Mouse (Mus musculus): ENCODE measurements around the gene Fgfr2. TPM values are rescaled to one million over a fixed set of nuclear protein-coding genes. Genes with fewer than 3 reads are reported as not detected.

The Fgfr2 gene
- polyA plus RNA-seq, 1 experiment from 2014 or later = 169 TPM

DNA sequence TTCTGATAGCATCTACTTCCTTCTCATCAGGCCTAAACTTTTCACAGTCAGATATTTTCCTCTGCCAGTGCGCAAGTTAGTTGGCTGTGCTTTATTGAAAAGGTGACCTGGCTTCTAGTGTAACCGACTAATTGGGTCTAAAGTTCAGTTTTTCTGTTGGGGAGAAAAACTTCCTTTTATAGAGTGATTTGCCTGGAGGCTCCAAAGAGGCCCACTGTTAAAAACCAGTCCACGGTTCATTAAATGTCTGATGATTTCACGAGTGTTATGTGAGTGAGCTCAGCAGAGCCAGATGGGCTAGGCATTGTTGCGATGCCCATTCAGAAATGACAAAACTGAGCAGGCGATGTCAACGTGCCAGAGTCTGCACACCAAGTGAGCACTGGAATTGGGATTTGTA, 2552.7 kb downstream of the Fgfr2 start:
- Histone ChIP-seq H3K4me3 (ENCODE audit: low read depth, low read length) (no peak overlapping the region), H3K36me3 (ENCODE audit: control insufficient read depth, insufficient read depth, low read length) (no peaks in the 10 kb centered on the region), H3K4me1 (ENCODE audit: control insufficient read depth, insufficient read depth, low read length) (0 out of 2 replicates have a peak, but pooled peaks cover 3% of the 10 kb centered on the region), H3K4me2 (replicated peaks; ENCODE audit: low read depth, low read length) (no peak overlapping the region), H3K27me3 (ENCODE audit: control insufficient read depth, insufficient read depth, low read length) (no peaks in the 10 kb centered on the region), H3K27ac (ENCODE audit: low read length) (no peak overlapping the region), H3K9ac (replicated peaks; ENCODE audit: low read depth, low read length) (no peak overlapping the region), H3K9me3 (ENCODE audit: control insufficient read depth, low read depth, low read length) (no peaks in the 10 kb centered on the region)
- ATAC-seq (ENCODE audit: insufficient number of reproducible peaks, insufficient read depth, low FRiP score, low read depth) = no peak
- 80% methylated on average over 7 of the region's 7 CpGs for WGBS

DNA sequence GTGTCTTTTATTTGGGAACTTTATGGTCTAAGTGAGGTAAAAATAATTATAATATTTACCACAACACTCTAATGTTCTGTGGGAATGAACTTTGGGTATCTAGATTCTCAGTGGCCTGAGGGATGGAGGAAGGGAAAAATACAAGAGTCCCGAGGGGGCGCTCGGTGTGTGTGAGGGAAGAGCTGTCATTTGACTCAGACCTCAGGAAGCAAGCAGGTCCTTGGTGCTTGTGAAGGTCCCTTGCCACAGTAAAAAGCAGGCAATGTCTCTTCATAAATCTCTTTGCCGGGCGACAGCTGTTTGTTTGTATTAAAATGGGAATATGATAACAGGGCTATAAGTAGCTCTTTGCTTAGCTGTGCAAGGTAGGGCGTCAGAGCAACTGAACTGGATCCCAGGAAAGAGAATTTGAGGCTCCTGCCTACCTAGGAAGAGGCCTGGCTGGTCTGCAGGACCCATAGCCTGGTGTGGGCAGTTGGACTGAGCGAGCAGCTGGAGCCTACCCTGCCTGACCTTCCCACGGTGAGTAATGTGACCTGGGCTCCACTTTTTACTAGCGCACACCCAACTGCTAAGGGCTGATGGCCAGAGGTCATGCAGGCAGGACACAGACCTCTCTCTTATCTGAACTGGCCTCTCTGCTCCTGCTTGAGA, 2554.2 kb downstream of the Fgfr2 start:
- no peaks in the 10 kb centered on the region for H3K9me3 ChIP-seq (ENCODE audit: control insufficient read depth, low read depth, low read length)
- H3K36me3 ChIP-seq (ENCODE audit: control insufficient read depth, insufficient read depth, low read length) = no peaks in the 10 kb centered on the region
- no peak overlapping the region for H3K9ac ChIP-seq (replicated peaks; ENCODE audit: low read depth, low read length)
- ATAC-seq (ENCODE audit: insufficient number of reproducible peaks, insufficient read depth, low FRiP score, low read depth) = no peak
- H3K4me1 ChIP-seq (ENCODE audit: control insufficient read depth, insufficient read depth, low read length) = 0 out of 2 replicates have a peak, but pooled peaks cover 3% of the 10 kb centered on the region
- no peak overlapping the region for H3K27ac ChIP-seq (ENCODE audit: low read length)
- 26% methylated on average over 9 of the region's 9 CpGs for WGBS
- no peak overlapping the region for H3K4me3 ChIP-seq (ENCODE audit: low read depth, low read length)
- H3K27me3 ChIP-seq (ENCODE audit: control insufficient read depth, insufficient read depth, low read length) = no peaks in the 10 kb centered on the region
- H3K4me2 ChIP-seq (replicated peaks; ENCODE audit: low read depth, low read length) = no peak overlapping the region

DNA sequence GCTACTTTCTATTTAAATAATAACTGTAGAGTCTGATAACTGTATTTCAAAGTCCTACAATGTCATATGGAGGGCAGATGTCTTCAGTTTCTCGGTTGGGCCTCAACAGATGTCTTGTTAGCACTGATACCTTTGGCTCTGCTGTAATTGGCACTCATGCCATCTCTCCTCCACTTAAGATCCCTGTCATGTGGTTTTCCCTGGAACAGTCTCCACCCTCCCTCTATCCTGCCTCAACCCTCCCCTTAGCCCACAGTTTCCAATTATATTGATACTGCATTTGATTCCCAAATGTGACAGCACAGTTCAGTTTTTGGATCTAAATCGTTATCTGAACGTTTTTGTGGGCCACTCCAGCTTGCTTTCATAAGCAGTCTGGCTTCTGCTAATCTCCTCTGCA, 2558.6 kb downstream of the Fgfr2 start:
- H3K27ac ChIP-seq (ENCODE audit: low read length) = no peak overlapping the region
- 0 out of 2 replicates have a peak, but pooled peaks cover 3% of the 10 kb centered on the region for H3K4me1 ChIP-seq (ENCODE audit: control insufficient read depth, insufficient read depth, low read length)
- no peaks in the 10 kb centered on the region for H3K27me3 ChIP-seq (ENCODE audit: control insufficient read depth, insufficient read depth, low read length)
- H3K4me3 ChIP-seq (ENCODE audit: low read depth, low read length) = no peak overlapping the region
- H3K9me3 ChIP-seq (ENCODE audit: control insufficient read depth, low read depth, low read length) = no peaks in the 10 kb centered on the region
- no peak for ATAC-seq (ENCODE audit: insufficient number of reproducible peaks, insufficient read depth, low FRiP score, low read depth)
- no peak overlapping the region for H3K4me2 ChIP-seq (replicated peaks; ENCODE audit: low read depth, low read length)
- no peaks in the 10 kb centered on the region for H3K36me3 ChIP-seq (ENCODE audit: control insufficient read depth, insufficient read depth, low read length)
- 68% methylated on average over 3 of the region's 3 CpGs for WGBS
- no peak overlapping the region for H3K9ac ChIP-seq (replicated peaks; ENCODE audit: low read depth, low read length)

DNA sequence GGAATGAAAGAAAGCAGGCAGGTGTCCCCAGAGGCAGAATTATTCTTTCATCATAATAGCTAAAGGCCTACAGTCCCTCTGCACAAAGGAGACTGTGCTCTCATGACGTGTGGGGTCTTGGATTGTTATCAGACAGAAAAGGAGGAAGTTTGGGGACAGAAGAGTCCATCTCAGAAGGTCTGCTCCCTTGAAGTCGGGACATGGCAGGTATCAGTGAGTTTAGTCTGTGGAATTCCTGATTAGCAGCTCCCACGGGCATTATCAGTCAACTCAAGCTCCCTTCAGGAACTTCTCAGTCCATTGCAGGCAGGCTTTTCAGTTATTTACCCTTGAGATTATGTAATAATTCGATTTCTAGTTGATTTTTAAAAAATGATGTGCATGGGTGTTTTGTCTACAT, 2559.3 kb downstream of the Fgfr2 start:
- 0 out of 2 replicates have a peak, but pooled peaks cover 1% of the 10 kb centered on the region for H3K4me1 ChIP-seq (ENCODE audit: control insufficient read depth, insufficient read depth, low read length)
- H3K4me3 ChIP-seq (ENCODE audit: low read depth, low read length) = no peak overlapping the region
- no peaks in the 10 kb centered on the region for H3K36me3 ChIP-seq (ENCODE audit: control insufficient read depth, insufficient read depth, low read length)
- H3K27me3 ChIP-seq (ENCODE audit: control insufficient read depth, insufficient read depth, low read length) = no peaks in the 10 kb centered on the region
- H3K27ac ChIP-seq (ENCODE audit: low read length) = no peak overlapping the region
- no peak overlapping the region for H3K9ac ChIP-seq (replicated peaks; ENCODE audit: low read depth, low read length)
- no peak for ATAC-seq (ENCODE audit: insufficient number of reproducible peaks, insufficient read depth, low FRiP score, low read depth)
- WGBS = 60% methylated on average over 4 of the region's 4 CpGs
- H3K9me3 ChIP-seq (ENCODE audit: control insufficient read depth, low read depth, low read length) = no peaks in the 10 kb centered on the region
- no peak overlapping the region for H3K4me2 ChIP-seq (replicated peaks; ENCODE audit: low read depth, low read length)

DNA sequence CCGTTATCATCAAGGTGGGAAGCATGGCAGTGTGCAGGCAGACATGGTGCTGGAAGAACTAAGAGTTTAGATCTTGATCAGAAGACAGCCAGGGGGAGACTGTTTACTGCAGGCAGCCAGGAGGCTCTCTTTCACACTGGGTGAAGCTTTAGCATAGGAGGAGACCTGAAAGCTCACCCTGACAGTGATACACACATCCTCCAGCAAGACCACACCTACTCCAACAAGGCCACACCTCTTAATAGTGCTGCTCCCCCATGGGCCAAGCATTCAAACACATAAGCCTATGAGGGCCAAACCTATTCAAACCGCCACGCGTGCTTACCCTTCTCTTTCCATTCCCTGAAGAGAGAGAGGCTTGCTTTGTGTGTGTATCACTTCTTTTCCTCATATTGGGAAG, 2559.9 kb downstream of the Fgfr2 start:
- no peak for ATAC-seq (ENCODE audit: insufficient number of reproducible peaks, insufficient read depth, low FRiP score, low read depth)
- 90% methylated on average over 4 of the region's 4 CpGs for WGBS
- H3K4me2 ChIP-seq (replicated peaks; ENCODE audit: low read depth, low read length) = no peak overlapping the region
- H3K4me3 ChIP-seq (ENCODE audit: low read depth, low read length) = no peak overlapping the region
- no peaks in the 10 kb centered on the region for H3K9me3 ChIP-seq (ENCODE audit: control insufficient read depth, low read depth, low read length)
- H3K36me3 ChIP-seq (ENCODE audit: control insufficient read depth, insufficient read depth, low read length) = no peaks in the 10 kb centered on the region
- H3K4me1 ChIP-seq (ENCODE audit: control insufficient read depth, insufficient read depth, low read length) = no peaks in the 10 kb centered on the region
- no peak overlapping the region for H3K9ac ChIP-seq (replicated peaks; ENCODE audit: low read depth, low read length)
- no peaks in the 10 kb centered on the region for H3K27me3 ChIP-seq (ENCODE audit: control insufficient read depth, insufficient read depth, low read length)
- H3K27ac ChIP-seq (ENCODE audit: low read length) = no peak overlapping the region

DNA sequence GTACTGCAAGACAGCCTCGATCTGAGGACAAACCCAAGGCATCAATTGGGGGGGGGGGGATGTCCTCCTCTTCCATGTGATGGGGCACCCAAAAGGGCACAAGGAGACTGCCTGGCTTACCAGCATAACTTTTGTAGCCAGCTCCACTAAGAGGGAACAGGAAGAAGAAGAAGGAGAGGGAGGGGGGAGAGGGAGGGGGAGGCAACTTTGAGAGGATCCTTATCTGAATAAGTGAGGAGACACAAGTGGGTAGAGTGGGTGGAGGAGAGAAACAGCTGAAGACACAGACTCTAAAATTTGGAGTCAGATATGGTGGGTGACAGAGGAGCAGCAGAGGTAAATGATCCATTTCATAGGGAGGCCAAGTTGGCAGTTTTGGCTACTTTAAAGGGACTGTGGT, 2562.2 kb downstream of the Fgfr2 start:
- Histone ChIP-seq H3K27me3 (ENCODE audit: control insufficient read depth, insufficient read depth, low read length) (no peaks in the 10 kb centered on the region), H3K4me2 (replicated peaks; ENCODE audit: low read depth, low read length) (no peak overlapping the region), H3K27ac (ENCODE audit: low read length) (no peak overlapping the region), H3K9ac (replicated peaks; ENCODE audit: low read depth, low read length) (no peak overlapping the region), H3K4me3 (ENCODE audit: low read depth, low read length) (no peak overlapping the region), H3K9me3 (ENCODE audit: control insufficient read depth, low read depth, low read length) (no peaks in the 10 kb centered on the region), H3K4me1 (ENCODE audit: control insufficient read depth, insufficient read depth, low read length) (no peaks in the 10 kb centered on the region), H3K36me3 (ENCODE audit: control insufficient read depth, insufficient read depth, low read length) (no peaks in the 10 kb centered on the region)
- no peak for ATAC-seq (ENCODE audit: insufficient number of reproducible peaks, insufficient read depth, low FRiP score, low read depth)
- WGBS = 57% methylated on average over 1 of the region's 1 CpGs

DNA sequence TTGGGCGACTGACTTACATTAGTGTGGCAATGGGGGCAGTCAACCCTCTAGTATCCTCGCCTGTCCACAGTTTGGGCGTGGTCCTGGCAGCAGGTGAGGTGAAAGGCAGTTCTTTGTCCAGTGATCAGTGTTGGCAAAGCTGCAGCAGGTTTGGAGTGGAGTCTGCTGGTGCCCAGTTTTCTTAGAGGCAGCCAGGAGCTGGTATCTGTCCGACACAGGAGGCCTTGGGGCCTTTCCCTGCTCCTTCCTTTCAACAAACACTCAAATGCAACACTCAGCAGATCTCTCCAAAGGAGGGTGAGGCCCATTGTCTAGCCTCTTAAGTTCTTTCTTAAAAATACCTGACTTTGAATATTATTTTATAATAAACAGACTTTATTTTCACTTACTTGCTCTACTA, 2564.6 kb downstream of the Fgfr2 start:
- ATAC-seq (ENCODE audit: insufficient number of reproducible peaks, insufficient read depth, low FRiP score, low read depth) = no peak

DNA sequence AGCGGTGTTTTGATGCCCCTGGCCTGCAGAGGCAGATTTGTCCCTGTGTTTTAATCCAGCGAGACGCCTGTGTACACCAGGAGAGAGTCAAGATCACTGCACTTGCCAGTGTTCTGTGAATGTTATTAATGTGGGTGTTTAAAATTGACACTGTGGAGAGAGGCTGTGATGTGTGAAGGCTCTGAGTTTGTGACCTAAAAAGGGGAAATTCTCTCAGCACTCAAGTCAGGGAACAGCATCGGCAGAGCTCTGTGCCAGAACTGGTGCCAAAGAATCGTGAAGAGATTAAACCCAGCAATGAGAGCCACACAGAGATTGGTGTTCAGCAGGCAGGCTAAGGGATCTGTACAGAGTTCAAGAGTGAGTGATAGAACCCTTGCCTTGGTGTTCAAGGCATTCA, 2567.6 kb downstream of the Fgfr2 start:
- Histone ChIP-seq H3K9me3 (ENCODE audit: control insufficient read depth, low read depth, low read length) (no peaks in the 10 kb centered on the region), H3K4me2 (replicated peaks; ENCODE audit: low read depth, low read length) (no peak overlapping the region), H3K27ac (ENCODE audit: low read length) (0 out of 2 replicates have a peak overlapping the region, but pooled peaks have one; percentile 27), H3K36me3 (ENCODE audit: control insufficient read depth, insufficient read depth, low read length) (no peaks in the 10 kb centered on the region), H3K27me3 (ENCODE audit: control insufficient read depth, insufficient read depth, low read length) (no peaks in the 10 kb centered on the region), H3K9ac (replicated peaks; ENCODE audit: low read depth, low read length) (no peak overlapping the region), H3K4me1 (ENCODE audit: control insufficient read depth, insufficient read depth, low read length) (no peaks in the 10 kb centered on the region), H3K4me3 (ENCODE audit: low read depth, low read length) (no peak overlapping the region)
- WGBS = 55% methylated on average over 5 of the region's 5 CpGs
- ATAC-seq (ENCODE audit: insufficient number of reproducible peaks, insufficient read depth, low FRiP score, low read depth) = no peak

More for the DNA sequence above, 2564.6 kb downstream of the Fgfr2 start:
- Histone ChIP-seq H3K27ac (ENCODE audit: low read length) (no peak overlapping the region), H3K4me1 (ENCODE audit: control insufficient read depth, insufficient read depth, low read length) (no peaks in the 10 kb centered on the region), H3K4me2 (replicated peaks; ENCODE audit: low read depth, low read length) (no peak overlapping the region), H3K9me3 (ENCODE audit: control insufficient read depth, low read depth, low read length) (no peaks in the 10 kb centered on the region), H3K27me3 (ENCODE audit: control insufficient read depth, insufficient read depth, low read length) (no peaks in the 10 kb centered on the region), H3K4me3 (ENCODE audit: low read depth, low read length) (no peak overlapping the region), H3K36me3 (ENCODE audit: control insufficient read depth, insufficient read depth, low read length) (no peaks in the 10 kb centered on the region), H3K9ac (replicated peaks; ENCODE audit: low read depth, low read length) (no peak overlapping the region)
- WGBS = 77% methylated on average over 4 of the region's 4 CpGs

DNA sequence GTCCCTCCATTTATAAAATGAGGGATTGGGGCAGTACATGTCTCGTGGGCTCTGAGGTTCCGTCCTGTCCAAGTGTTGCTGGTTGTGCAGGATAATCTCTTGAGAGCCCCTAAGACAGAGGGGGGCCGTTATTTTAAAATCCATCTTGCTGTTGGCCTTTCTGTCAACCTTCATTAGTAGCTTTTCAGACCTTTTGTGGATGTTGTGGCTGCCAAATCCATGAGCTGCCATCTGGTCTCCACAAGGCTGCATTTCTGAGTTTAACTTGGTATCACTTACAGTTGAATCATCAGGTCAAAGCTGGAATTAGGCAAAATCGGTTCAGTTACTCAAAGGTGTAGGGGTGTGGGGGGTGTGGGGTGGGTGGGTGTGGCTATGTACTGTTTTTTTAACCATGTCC, 2569.8 kb downstream of the Fgfr2 start:
- Histone ChIP-seq H3K9me3 (ENCODE audit: control insufficient read depth, low read depth, low read length) (no peaks in the 10 kb centered on the region), H3K9ac (replicated peaks; ENCODE audit: low read depth, low read length) (no peak overlapping the region), H3K4me2 (replicated peaks; ENCODE audit: low read depth, low read length) (no peak overlapping the region), H3K27me3 (ENCODE audit: control insufficient read depth, insufficient read depth, low read length) (no peaks in the 10 kb centered on the region), H3K36me3 (ENCODE audit: control insufficient read depth, insufficient read depth, low read length) (no peaks in the 10 kb centered on the region), H3K4me1 (ENCODE audit: control insufficient read depth, insufficient read depth, low read length) (no peaks in the 10 kb centered on the region), H3K4me3 (ENCODE audit: low read depth, low read length) (no peak overlapping the region), H3K27ac (ENCODE audit: low read length) (no peak overlapping the region)
- ATAC-seq (ENCODE audit: insufficient number of reproducible peaks, insufficient read depth, low FRiP score, low read depth) = no peak
- 65% methylated on average over 4 of the region's 4 CpGs for WGBS

All from stomach, embryonic 14.5 days (tissue).